Mouse (Mus musculus): Measurements from ENCODE around the gene Tgfbr3. TPM values are rescaled to one million over a fixed set of nuclear protein-coding genes. Genes with fewer than 3 reads are reported as not detected.

Tgfbr3 gene
- polyA plus RNA-seq, 1 experiment from 2014 or later: 38.2 TPM

DNA sequence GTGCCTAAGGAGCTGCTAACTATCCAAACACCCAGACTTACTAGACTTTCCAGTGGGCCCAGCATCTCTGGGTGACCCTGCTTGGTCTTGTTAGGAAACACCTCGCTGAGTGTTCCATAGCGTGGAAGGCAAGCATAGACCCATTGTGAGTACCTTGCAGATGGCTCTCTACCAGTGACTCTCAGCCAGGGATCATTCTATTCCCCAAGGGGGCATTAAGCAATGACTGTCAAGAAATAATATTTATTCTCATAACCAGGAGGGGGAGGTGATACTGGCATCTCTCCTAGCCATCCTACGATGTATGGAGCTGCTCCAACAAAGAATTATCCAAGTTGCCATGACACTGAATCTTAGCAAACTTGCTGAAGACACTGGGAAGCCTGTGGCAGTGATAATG lies 133.3 kb downstream of the Tgfbr3 start:
- Histone ChIP-seq H3K27me3 (replicated peaks; ENCODE audit: control insufficient read depth, insufficient read depth, low read length) (no peaks in the 10 kb centered on the region), H3K9me3 (ENCODE audit: control insufficient read depth, low read length) (no peaks in the 10 kb centered on the region), H3K4me1 (replicated peaks; ENCODE audit: control insufficient read depth, insufficient read depth, low read length) (peaks cover 10% of the 10 kb centered on the region), H3K27ac (ENCODE audit: low read depth, low read length) (no peak overlapping the region), H3K4me3 (ENCODE audit: low read depth, low read length) (no peak overlapping the region), H3K36me3 (ENCODE audit: control insufficient read depth, insufficient read depth, low read length) (peaks cover 3% of the 10 kb centered on the region; the same call in 1 of the 2 replicates), H3K4me2 (no peak overlapping the region), H3K9ac (ENCODE audit: low read depth, low read length) (no peak overlapping the region)
- DNase-seq (ENCODE audit: low spot score) (no peak), ATAC-seq (replicated peaks; ENCODE audit: low FRiP score) (no peak)
- WGBS: 88% methylated on average over 3 of the region's 3 CpGs

DNA sequence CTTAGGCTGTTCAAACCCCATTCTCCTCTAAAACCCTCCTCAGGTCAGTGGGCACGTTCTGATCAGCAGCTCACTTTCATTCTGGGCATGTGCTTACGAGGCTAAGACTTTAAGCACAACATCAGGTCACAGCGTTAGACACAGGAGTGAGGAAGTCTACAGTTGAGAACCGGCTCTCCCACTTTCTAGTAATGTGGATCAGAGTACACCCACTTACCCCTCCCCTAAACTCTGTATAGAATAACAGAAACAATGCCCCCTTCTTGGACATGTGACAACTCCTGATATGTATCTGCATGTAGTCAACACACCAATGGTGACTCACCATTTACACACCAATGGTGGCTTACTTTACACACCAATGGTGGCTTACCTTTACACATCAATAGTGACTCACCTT lies 136.4 kb downstream of the Tgfbr3 start:
- Histone ChIP-seq H3K4me3 (ENCODE audit: low read depth, low read length) (no peak overlapping the region), H3K9ac (ENCODE audit: low read depth, low read length) (no peak overlapping the region), H3K27ac (ENCODE audit: low read depth, low read length) (no peak overlapping the region), H3K27me3 (replicated peaks; ENCODE audit: control insufficient read depth, insufficient read depth, low read length) (no peaks in the 10 kb centered on the region), H3K4me1 (replicated peaks; ENCODE audit: control insufficient read depth, insufficient read depth, low read length) (peaks cover 14% of the 10 kb centered on the region), H3K4me2 (no peak overlapping the region), H3K9me3 (ENCODE audit: control insufficient read depth, low read length) (no peaks in the 10 kb centered on the region), H3K36me3 (ENCODE audit: control insufficient read depth, insufficient read depth, low read length) (peaks cover 3% of the 10 kb centered on the region; the same call in 1 of the 2 replicates)
- 80% methylated on average over 4 of the region's 4 CpGs for WGBS
- DNase-seq (ENCODE audit: low spot score): no peak
- ATAC-seq (replicated peaks; ENCODE audit: low FRiP score): no peak

DNA sequence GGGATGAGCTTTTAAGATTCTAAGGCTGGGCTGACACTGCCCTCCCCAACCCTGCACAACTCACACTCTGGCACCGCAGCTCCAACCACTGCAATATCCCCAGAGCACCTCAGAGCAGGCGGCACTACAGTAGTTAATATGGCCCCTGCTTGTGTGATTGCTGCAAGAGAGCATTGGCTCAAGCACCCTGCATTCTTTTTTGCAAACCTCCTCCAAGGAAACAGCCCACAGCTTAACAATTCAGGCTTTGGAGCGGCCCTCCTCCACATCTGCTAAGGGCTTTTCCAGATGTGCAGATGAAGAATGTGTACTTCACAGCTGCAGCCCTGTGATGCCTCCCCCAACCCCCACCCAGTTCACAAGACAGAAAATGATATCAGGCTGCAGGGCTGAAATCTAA lies 138.1 kb downstream of the Tgfbr3 start:
- Histone ChIP-seq H3K4me2 (no peak overlapping the region), H3K9ac (ENCODE audit: low read depth, low read length) (no peak overlapping the region), H3K27ac (ENCODE audit: low read depth, low read length) (0 out of 2 replicates have a peak overlapping the region, but pooled peaks have one; percentile 7), H3K4me3 (ENCODE audit: low read depth, low read length) (no peak overlapping the region), H3K9me3 (ENCODE audit: control insufficient read depth, low read length) (no peaks in the 10 kb centered on the region), H3K36me3 (ENCODE audit: control insufficient read depth, insufficient read depth, low read length) (peaks cover 3% of the 10 kb centered on the region; the same call in 1 of the 2 replicates), H3K27me3 (replicated peaks; ENCODE audit: control insufficient read depth, insufficient read depth, low read length) (no peaks in the 10 kb centered on the region), H3K4me1 (replicated peaks; ENCODE audit: control insufficient read depth, insufficient read depth, low read length) (peaks cover 14% of the 10 kb centered on the region)
- DNase-seq (ENCODE audit: low spot score): no peak
- no peak for ATAC-seq (replicated peaks; ENCODE audit: low FRiP score)
- 71% methylated on average over 3 of the region's 3 CpGs for WGBS

DNA sequence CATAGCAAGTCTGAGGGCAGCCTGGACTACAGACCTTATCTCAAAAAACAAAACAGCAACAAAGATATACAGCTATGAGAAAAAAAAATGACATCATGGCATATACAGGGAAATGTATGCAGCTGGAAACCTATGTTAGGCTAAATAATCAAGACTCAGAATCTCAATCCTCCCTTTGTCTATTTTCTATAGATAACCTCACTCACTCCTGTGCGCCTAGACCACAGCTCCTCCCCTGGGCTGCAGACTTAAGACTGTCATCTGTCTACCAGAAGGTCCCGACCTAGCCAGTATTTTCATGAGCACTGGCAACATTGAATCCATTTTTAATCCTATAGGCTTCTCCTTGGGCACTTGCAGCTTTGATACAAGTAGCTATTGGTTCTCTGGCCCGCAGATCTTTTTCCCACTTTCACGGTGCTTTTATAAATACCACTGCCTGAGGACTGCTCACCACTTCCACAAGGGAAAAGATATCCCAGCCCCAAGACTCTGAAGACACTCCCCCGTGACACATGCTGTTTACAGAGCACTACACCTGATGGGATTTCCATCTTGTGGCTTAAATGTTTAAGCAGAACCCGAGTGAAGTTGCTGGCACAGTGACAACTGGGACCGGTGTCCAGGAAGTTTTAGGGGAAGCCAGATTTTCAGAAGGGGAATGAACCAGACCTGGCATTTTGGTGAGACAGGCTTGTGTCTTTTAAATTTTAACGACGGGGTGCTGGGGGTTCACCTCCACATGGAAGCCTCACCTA lies 138.7 kb downstream of the Tgfbr3 start:
- H3K27ac ChIP-seq (ENCODE audit: low read depth, low read length): 0 out of 2 replicates have a peak overlapping the region, but pooled peaks have one; percentile 7
- ATAC-seq (replicated peaks; ENCODE audit: low FRiP score): no peak
- peaks cover 14% of the 10 kb centered on the region for H3K4me1 ChIP-seq (replicated peaks; ENCODE audit: control insufficient read depth, insufficient read depth, low read length)

DNA sequence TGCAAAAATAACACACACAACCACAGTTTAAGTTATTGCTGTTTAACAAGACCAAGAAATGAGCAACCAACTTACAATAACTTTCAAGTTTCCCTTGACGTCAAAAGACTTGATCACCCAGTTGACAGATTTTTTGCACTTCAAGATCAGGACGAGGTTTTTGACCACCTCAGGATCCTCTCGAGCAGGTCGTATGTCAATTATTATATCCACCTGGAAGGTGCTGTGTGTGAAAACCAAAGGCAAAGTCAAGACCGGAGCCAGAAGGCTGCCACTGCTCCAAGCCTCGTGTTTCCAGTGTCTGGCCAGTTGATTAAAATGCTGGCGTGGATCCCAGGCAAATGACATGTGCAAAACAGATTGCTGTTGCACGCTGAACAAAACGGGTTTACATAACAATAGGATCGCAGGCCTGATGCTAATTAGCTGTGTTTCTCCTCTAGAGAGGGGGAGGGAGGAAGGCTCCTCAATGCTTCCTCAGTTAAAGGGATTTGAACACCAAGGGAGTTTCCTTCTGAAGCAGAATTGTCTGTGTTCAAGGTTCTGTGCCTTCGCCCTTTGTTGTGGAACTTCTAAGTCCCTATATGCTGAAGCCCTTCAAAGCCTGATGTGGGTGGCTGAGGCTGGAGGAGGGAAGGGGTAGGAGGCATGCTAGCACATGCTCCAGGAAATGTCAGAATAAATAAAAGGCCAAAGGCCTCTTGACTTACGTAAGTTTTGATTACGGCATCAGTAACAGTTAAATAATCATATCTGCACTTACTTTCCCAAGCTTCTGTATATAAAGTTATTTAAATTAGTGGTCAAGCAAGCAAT lies 141.3 kb downstream of the Tgfbr3 start:
- H3K4me1 ChIP-seq (replicated peaks; ENCODE audit: control insufficient read depth, insufficient read depth, low read length): peaks cover 28% of the 10 kb centered on the region
- no peaks in the 10 kb centered on the region for H3K36me3 ChIP-seq (ENCODE audit: control insufficient read depth, insufficient read depth, low read length)
- DNase-seq (ENCODE audit: low spot score) (no peak), ATAC-seq (replicated peaks; ENCODE audit: low FRiP score) (no peak)
- no peaks in the 10 kb centered on the region for H3K27me3 ChIP-seq (replicated peaks; ENCODE audit: control insufficient read depth, insufficient read depth, low read length)
- H3K4me2 ChIP-seq: no peak overlapping the region
- no peak overlapping the region for H3K4me3 ChIP-seq (ENCODE audit: low read depth, low read length)
- no peaks in the 10 kb centered on the region for H3K9me3 ChIP-seq (ENCODE audit: control insufficient read depth, low read length)
- H3K9ac ChIP-seq (ENCODE audit: low read depth, low read length): no peak overlapping the region
- 78% methylated on average over 13 of the region's 13 CpGs for WGBS
- H3K27ac ChIP-seq (ENCODE audit: low read depth, low read length): no peak overlapping the region

More for the DNA sequence above, 138.7 kb downstream of the Tgfbr3 start:
- Histone ChIP-seq H3K4me2 (no peak overlapping the region), H3K9ac (ENCODE audit: low read depth, low read length) (no peak overlapping the region), H3K27me3 (replicated peaks; ENCODE audit: control insufficient read depth, insufficient read depth, low read length) (no peaks in the 10 kb centered on the region), H3K36me3 (ENCODE audit: control insufficient read depth, insufficient read depth, low read length) (peaks cover 3% of the 10 kb centered on the region; the same call in 1 of the 2 replicates), H3K4me3 (ENCODE audit: low read depth, low read length) (no peak overlapping the region), H3K9me3 (ENCODE audit: control insufficient read depth, low read length) (no peaks in the 10 kb centered on the region)
- WGBS: 63% methylated on average over 9 of the region's 9 CpGs
- DNase-seq (ENCODE audit: low spot score): no peak

DNA sequence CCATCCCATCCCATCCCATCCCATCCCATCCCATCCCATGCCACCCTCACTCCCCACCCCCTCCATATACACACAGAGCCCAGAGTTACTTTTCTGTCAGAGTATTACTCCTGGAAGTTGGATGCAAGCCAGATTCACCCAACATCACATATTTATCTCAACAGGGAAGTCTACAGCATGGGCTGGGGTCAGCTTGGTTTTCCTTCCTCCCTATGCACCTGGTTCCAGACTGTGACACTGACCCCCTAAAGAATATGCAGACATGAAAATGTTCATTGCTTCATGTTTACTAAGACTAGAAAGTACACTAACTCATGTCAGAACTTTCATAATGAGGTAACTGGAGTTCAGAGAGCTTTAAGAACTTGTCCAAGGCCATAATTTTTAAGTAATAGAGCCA lies 142.0 kb downstream of the Tgfbr3 start:
- no peaks in the 10 kb centered on the region for H3K27me3 ChIP-seq (replicated peaks; ENCODE audit: control insufficient read depth, insufficient read depth, low read length)
- ATAC-seq (replicated peaks; ENCODE audit: low FRiP score) (no peak), DNase-seq (ENCODE audit: low spot score) (no peak)
- no peak overlapping the region for H3K9ac ChIP-seq (ENCODE audit: low read depth, low read length)
- no peak overlapping the region for H3K27ac ChIP-seq (ENCODE audit: low read depth, low read length)
- H3K4me3 ChIP-seq (ENCODE audit: low read depth, low read length): no peak overlapping the region
- H3K9me3 ChIP-seq (ENCODE audit: control insufficient read depth, low read length): no peaks in the 10 kb centered on the region
- peaks cover 29% of the 10 kb centered on the region for H3K4me1 ChIP-seq (replicated peaks; ENCODE audit: control insufficient read depth, insufficient read depth, low read length)
- no peak overlapping the region for H3K4me2 ChIP-seq
- no peaks in the 10 kb centered on the region for H3K36me3 ChIP-seq (ENCODE audit: control insufficient read depth, insufficient read depth, low read length)

DNA sequence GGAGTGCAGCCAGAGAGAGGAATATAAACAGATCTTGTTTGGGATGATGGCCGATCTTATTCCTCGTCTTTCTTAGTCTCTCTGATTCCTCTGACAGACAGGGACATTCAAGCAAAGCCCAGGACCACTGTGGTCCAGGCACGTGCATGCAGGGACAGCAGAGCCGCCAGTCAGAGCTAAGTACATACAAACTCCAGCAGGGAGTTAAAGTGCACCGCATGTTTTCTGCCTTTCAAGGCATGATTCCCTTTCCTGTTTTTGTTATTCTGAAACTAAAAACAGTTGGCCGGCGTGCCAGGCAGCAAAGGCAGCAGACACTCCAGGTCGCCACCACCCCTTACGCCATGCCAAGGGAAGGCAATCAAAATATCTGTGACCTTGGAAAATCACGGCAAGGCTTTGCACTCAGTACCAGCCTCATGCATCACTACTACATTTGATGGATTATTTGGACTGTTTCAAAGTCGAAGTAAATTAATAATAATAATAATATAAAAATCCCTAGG lies 143.3 kb downstream of the Tgfbr3 start:
- ATAC-seq (replicated peaks; ENCODE audit: low FRiP score): no peak
- WGBS: 80% methylated on average over 11 of the region's 11 CpGs
- no peak overlapping the region for H3K9ac ChIP-seq (ENCODE audit: low read depth, low read length)
- peaks cover 36% of the 10 kb centered on the region for H3K4me1 ChIP-seq (replicated peaks; ENCODE audit: control insufficient read depth, insufficient read depth, low read length)
- H3K36me3 ChIP-seq (ENCODE audit: control insufficient read depth, insufficient read depth, low read length): no peaks in the 10 kb centered on the region
- no peak for DNase-seq (ENCODE audit: low spot score)
- H3K4me2 ChIP-seq: no peak overlapping the region
- H3K27me3 ChIP-seq (replicated peaks; ENCODE audit: control insufficient read depth, insufficient read depth, low read length): no peaks in the 10 kb centered on the region
- H3K4me3 ChIP-seq (ENCODE audit: low read depth, low read length): no peak overlapping the region
- H3K9me3 ChIP-seq (ENCODE audit: control insufficient read depth, low read length): no peaks in the 10 kb centered on the region
- H3K27ac ChIP-seq (ENCODE audit: low read depth, low read length): no peak overlapping the region

DNA sequence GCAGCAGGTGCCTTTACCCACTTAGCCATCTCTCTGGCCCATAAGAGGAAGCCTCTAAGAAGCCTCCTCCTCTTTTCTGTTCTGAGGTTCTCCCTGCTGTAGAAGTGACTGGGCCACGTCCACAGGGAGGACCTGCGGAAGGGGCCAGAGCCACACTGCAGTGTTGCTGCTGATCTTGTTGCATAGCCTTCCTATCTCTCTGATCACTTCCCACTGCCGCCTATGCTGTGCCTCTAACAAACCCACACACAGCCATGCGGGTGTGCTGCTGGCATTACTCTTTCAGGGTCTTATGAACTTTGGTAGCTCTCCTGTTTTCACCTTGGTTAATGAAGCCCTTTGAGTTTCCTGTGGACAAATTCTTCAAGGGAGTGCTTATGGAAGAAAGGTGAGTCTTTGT lies 144.3 kb downstream of the Tgfbr3 start:
- no peak overlapping the region for H3K4me2 ChIP-seq
- H3K4me3 ChIP-seq (ENCODE audit: low read depth, low read length): no peak overlapping the region
- H3K27me3 ChIP-seq (replicated peaks; ENCODE audit: control insufficient read depth, insufficient read depth, low read length): no peaks in the 10 kb centered on the region
- H3K27ac ChIP-seq (ENCODE audit: low read depth, low read length): no peak overlapping the region
- 0 out of 2 replicates have a peak, but pooled peaks cover 3% of the 10 kb centered on the region for H3K36me3 ChIP-seq (ENCODE audit: control insufficient read depth, insufficient read depth, low read length)
- WGBS: 57% methylated on average over 4 of the region's 4 CpGs
- no peak overlapping the region for H3K9ac ChIP-seq (ENCODE audit: low read depth, low read length)
- DNase-seq (ENCODE audit: low spot score) (no peak), ATAC-seq (replicated peaks; ENCODE audit: low FRiP score) (peak; percentile 62; the same call in 1 of the 2 replicates)
- no peaks in the 10 kb centered on the region for H3K9me3 ChIP-seq (ENCODE audit: control insufficient read depth, low read length)
- peaks cover 34% of the 10 kb centered on the region for H3K4me1 ChIP-seq (replicated peaks; ENCODE audit: control insufficient read depth, insufficient read depth, low read length)
